Mouse (Mus musculus): ENCODE measurements around the gene Ndufaf3. TPM values are rescaled to one million over a fixed set of nuclear protein-coding genes. Genes with fewer than 3 reads are reported as not detected.

The Ndufaf3 gene
- polyA plus RNA-seq, 1 experiment from 2014 or later: 76.7 TPM

- Histone ChIP-seq H3K9ac (replicated peaks; ENCODE audit: low read length) (no peak overlapping the region), H3K4me2 (ENCODE audit: low read length) (no peak overlapping the region), H3K9me3 (ENCODE audit: control insufficient read depth, low read length) (no peaks in the 10 kb centered on the region), H3K27ac (replicated peaks; ENCODE audit: low read depth, low read length) (no peak overlapping the region), H3K4me1 (ENCODE audit: control insufficient read depth, insufficient read depth, low read length) (no peaks in the 10 kb centered on the region), H3K4me3 (replicated peaks; ENCODE audit: low read depth, low read length) (no peak overlapping the region), H3K36me3 (ENCODE audit: control insufficient read depth, insufficient read depth, low read length) (peaks cover 92% of the 10 kb centered on the region), H3K27me3 (ENCODE audit: control insufficient read depth, insufficient read depth, low read length) (no peaks in the 10 kb centered on the region)
- DNase-seq (no peak), ATAC-seq (ENCODE audit: low FRiP score, low TSS enrichment) (no peak)
- 98% methylated on average over 3 of the region's 3 CpGs for WGBS
These were observed 21.2 kb downstream of the Ndufaf3 start for GRCm38 (mm10) chr9:108545986-108546385.

GRCm38 (mm10) chr9:108540846-108541245, 26.4 kb downstream of the Ndufaf3 start:
- no peaks in the 10 kb centered on the region for H3K9me3 ChIP-seq (ENCODE audit: control insufficient read depth, low read length)
- H3K4me2 ChIP-seq (ENCODE audit: low read length): no peak overlapping the region
- no peak overlapping the region for H3K9ac ChIP-seq (replicated peaks; ENCODE audit: low read length)
- H3K36me3 ChIP-seq (ENCODE audit: control insufficient read depth, insufficient read depth, low read length): peaks cover 88% of the 10 kb centered on the region
- no peaks in the 10 kb centered on the region for H3K27me3 ChIP-seq (ENCODE audit: control insufficient read depth, insufficient read depth, low read length)
- no peaks in the 10 kb centered on the region for H3K4me1 ChIP-seq (ENCODE audit: control insufficient read depth, insufficient read depth, low read length)
- no peak for ATAC-seq (ENCODE audit: low FRiP score, low TSS enrichment)
- no peak overlapping the region for H3K4me3 ChIP-seq (replicated peaks; ENCODE audit: low read depth, low read length)
- no peak overlapping the region for H3K27ac ChIP-seq (replicated peaks; ENCODE audit: low read depth, low read length)
- DNase-seq: no peak

DNA sequence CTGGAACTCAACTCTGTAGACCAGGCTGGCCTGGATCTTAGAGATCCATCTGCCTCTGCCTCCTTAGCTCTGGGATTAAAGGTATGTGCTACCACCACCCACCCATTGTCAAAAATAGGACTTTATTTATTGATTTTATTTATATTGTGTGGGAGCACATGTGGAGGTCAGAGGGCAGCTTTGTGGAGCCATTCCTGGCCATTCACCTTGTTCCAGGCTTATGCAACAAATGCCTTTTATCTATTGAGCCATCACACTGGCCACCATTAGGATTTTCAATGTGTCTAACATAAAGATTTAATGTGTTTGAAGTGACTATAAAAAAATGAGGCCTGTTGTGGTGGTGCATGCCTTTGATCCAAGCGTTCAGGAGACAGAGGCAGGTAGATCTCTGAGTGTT, 35.7 kb downstream of the Ndufaf3 start:
- Histone ChIP-seq H3K27ac (replicated peaks; ENCODE audit: low read depth, low read length) (no peak overlapping the region), H3K9ac (replicated peaks; ENCODE audit: low read length) (no peak overlapping the region), H3K27me3 (ENCODE audit: control insufficient read depth, insufficient read depth, low read length) (no peaks in the 10 kb centered on the region), H3K4me1 (ENCODE audit: control insufficient read depth, insufficient read depth, low read length) (no peaks in the 10 kb centered on the region), H3K9me3 (ENCODE audit: control insufficient read depth, low read length) (no peaks in the 10 kb centered on the region), H3K36me3 (ENCODE audit: control insufficient read depth, insufficient read depth, low read length) (peaks cover 80% of the 10 kb centered on the region), H3K4me3 (replicated peaks; ENCODE audit: low read depth, low read length) (no peak overlapping the region), H3K4me2 (ENCODE audit: low read length) (no peak overlapping the region)
- ATAC-seq (ENCODE audit: low FRiP score, low TSS enrichment) (no peak), DNase-seq (no peak)
- WGBS: 93% methylated on average over 1 of the region's 1 CpGs

- ATAC-seq (ENCODE audit: low FRiP score, low TSS enrichment) (no peak), DNase-seq (no peak)
- Histone ChIP-seq H3K9me3 (ENCODE audit: control insufficient read depth, low read length) (no peaks in the 10 kb centered on the region), H3K9ac (replicated peaks; ENCODE audit: low read length) (no peak overlapping the region), H3K4me1 (ENCODE audit: control insufficient read depth, insufficient read depth, low read length) (no peaks in the 10 kb centered on the region), H3K4me2 (ENCODE audit: low read length) (no peak overlapping the region), H3K27me3 (ENCODE audit: control insufficient read depth, insufficient read depth, low read length) (no peaks in the 10 kb centered on the region), H3K27ac (replicated peaks; ENCODE audit: low read depth, low read length) (no peak overlapping the region), H3K4me3 (replicated peaks; ENCODE audit: low read depth, low read length) (no peak overlapping the region), H3K36me3 (ENCODE audit: control insufficient read depth, insufficient read depth, low read length) (peaks cover 75% of the 10 kb centered on the region)
- 91% methylated on average over 1 of the region's 1 CpGs for WGBS
These were observed 36.3 kb downstream of the Ndufaf3 start for GRCm38 (mm10) chr9:108530954-108531353.

DNA sequence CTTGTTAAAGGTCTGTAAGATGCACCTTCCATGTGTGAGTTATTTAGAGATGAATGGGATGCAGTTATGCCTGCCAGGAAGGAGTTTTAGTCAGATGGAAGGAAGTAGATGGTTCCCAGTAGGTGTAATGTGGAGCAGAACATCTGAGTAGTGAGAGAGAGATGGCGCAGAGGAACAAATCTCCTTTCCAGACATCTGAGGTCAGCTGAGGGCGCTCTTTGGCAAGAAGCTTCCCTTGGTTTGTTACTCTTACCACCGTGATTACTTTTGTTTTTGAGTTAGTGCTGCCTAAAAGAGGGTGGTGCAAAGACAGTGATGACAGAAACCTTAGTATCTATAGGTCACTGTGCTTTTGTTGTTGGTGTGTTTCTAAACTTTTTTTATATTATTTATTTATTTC, 41.8 kb downstream of the Ndufaf3 start:
- H3K4me3 ChIP-seq (replicated peaks; ENCODE audit: low read depth, low read length): no peak overlapping the region
- H3K27ac ChIP-seq (replicated peaks; ENCODE audit: low read depth, low read length): no peak overlapping the region
- peaks cover 27% of the 10 kb centered on the region for H3K36me3 ChIP-seq (ENCODE audit: control insufficient read depth, insufficient read depth, low read length)
- no peak for DNase-seq
- H3K9me3 ChIP-seq (ENCODE audit: control insufficient read depth, low read length): no peaks in the 10 kb centered on the region
- 98% methylated on average over 3 of the region's 3 CpGs for WGBS
- no peak for ATAC-seq (ENCODE audit: low FRiP score, low TSS enrichment)
- no peak overlapping the region for H3K9ac ChIP-seq (replicated peaks; ENCODE audit: low read length)
- H3K27me3 ChIP-seq (ENCODE audit: control insufficient read depth, insufficient read depth, low read length): no peaks in the 10 kb centered on the region
- no peak overlapping the region for H3K4me2 ChIP-seq (ENCODE audit: low read length)
- 0 out of 2 replicates have a peak, but pooled peaks cover 1% of the 10 kb centered on the region for H3K4me1 ChIP-seq (ENCODE audit: control insufficient read depth, insufficient read depth, low read length)

DNA sequence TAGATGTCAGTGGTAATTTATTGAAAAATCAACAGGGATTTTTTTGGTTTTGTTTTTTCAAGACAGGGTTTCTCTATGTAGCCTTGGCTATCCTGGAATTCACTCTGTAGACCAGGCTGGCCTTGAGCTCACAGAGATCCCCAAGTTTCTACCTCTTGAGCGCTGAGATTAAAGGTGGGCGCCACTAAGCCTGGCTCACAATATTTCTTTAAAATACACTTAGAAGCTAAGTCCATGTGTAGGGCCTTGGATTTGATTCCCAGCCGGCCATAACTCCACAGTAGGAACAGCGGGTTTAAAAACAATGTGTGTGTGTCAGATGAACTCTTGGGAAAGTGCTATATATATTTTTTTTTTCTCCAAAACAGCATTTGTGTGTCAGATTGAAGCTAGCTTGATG, 43.9 kb downstream of the Ndufaf3 start:
- H3K27me3 ChIP-seq (ENCODE audit: control insufficient read depth, insufficient read depth, low read length): no peaks in the 10 kb centered on the region
- DNase-seq: no peak
- H3K9ac ChIP-seq (replicated peaks; ENCODE audit: low read length): no peak overlapping the region
- peaks cover 16% of the 10 kb centered on the region for H3K4me1 ChIP-seq (ENCODE audit: control insufficient read depth, insufficient read depth, low read length)
- H3K4me3 ChIP-seq (replicated peaks; ENCODE audit: low read depth, low read length): no peak overlapping the region
- WGBS: 96% methylated on average over 4 of the region's 4 CpGs
- no peaks in the 10 kb centered on the region for H3K9me3 ChIP-seq (ENCODE audit: control insufficient read depth, low read length)
- ATAC-seq (ENCODE audit: low FRiP score, low TSS enrichment): no peak
- peaks cover 14% of the 10 kb centered on the region for H3K36me3 ChIP-seq (ENCODE audit: control insufficient read depth, insufficient read depth, low read length)
- no peak overlapping the region for H3K4me2 ChIP-seq (ENCODE audit: low read length)
- H3K27ac ChIP-seq (replicated peaks; ENCODE audit: low read depth, low read length): no peak overlapping the region

DNA sequence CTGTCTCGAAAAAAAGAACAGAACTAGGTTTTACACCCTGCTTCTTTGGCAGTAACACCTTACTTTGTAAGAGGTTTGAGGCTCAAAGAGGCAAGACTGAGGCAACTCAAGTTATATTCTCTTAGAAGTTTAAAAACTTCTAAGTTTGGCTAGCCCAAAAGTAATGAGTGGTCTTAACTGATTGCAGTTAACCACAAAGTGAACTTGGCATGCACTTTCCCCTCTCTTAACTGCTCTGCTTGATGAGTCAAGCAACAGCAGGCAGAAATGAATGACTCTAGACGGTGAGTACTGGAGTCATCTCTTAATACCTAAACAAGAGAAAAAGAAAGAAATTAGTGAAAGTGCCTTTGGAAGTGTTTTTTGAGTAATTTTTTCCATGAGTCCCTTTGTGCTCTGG, 45.6 kb downstream of the Ndufaf3 start:
- H3K9ac ChIP-seq (replicated peaks; ENCODE audit: low read length): no peak overlapping the region
- no peaks in the 10 kb centered on the region for H3K27me3 ChIP-seq (ENCODE audit: control insufficient read depth, insufficient read depth, low read length)
- DNase-seq: no peak
- no peaks in the 10 kb centered on the region for H3K9me3 ChIP-seq (ENCODE audit: control insufficient read depth, low read length)
- no peak overlapping the region for H3K4me3 ChIP-seq (replicated peaks; ENCODE audit: low read depth, low read length)
- ATAC-seq (ENCODE audit: low FRiP score, low TSS enrichment): no peak
- no peak overlapping the region for H3K4me2 ChIP-seq (ENCODE audit: low read length)
- H3K36me3 ChIP-seq (ENCODE audit: control insufficient read depth, insufficient read depth, low read length): peaks cover 14% of the 10 kb centered on the region
- H3K27ac ChIP-seq (replicated peaks; ENCODE audit: low read depth, low read length): no peak overlapping the region
- 95% methylated on average over 2 of the region's 2 CpGs for WGBS
- H3K4me1 ChIP-seq (ENCODE audit: control insufficient read depth, insufficient read depth, low read length): peaks cover 16% of the 10 kb centered on the region

GRCm38 (mm10) chr9:108517931-108518332, 49.3 kb downstream of the Ndufaf3 start:
- no peaks in the 10 kb centered on the region for H3K27me3 ChIP-seq (ENCODE audit: control insufficient read depth, insufficient read depth, low read length)
- ATAC-seq (ENCODE audit: low FRiP score, low TSS enrichment) (no peak), DNase-seq (peak; percentile 75)
- peak overlapping the region; percentile 86 for H3K4me2 ChIP-seq (ENCODE audit: low read length)
- peak overlapping the region; percentile 84 for H3K4me3 ChIP-seq (replicated peaks; ENCODE audit: low read depth, low read length)
- H3K9me3 ChIP-seq (ENCODE audit: control insufficient read depth, low read length): no peaks in the 10 kb centered on the region
- H3K36me3 ChIP-seq (ENCODE audit: control insufficient read depth, insufficient read depth, low read length): peaks cover 34% of the 10 kb centered on the region
- H3K27ac ChIP-seq (replicated peaks; ENCODE audit: low read depth, low read length): peak overlapping the region; percentile 99
- whole genome bisulfite sequencing: under 1% methylated on average over 13 of the region's 13 CpGs
- H3K4me1 ChIP-seq (ENCODE audit: control insufficient read depth, insufficient read depth, low read length): peaks cover 23% of the 10 kb centered on the region
- H3K9ac ChIP-seq (replicated peaks; ENCODE audit: low read length): peak overlapping the region; percentile 95

DNA sequence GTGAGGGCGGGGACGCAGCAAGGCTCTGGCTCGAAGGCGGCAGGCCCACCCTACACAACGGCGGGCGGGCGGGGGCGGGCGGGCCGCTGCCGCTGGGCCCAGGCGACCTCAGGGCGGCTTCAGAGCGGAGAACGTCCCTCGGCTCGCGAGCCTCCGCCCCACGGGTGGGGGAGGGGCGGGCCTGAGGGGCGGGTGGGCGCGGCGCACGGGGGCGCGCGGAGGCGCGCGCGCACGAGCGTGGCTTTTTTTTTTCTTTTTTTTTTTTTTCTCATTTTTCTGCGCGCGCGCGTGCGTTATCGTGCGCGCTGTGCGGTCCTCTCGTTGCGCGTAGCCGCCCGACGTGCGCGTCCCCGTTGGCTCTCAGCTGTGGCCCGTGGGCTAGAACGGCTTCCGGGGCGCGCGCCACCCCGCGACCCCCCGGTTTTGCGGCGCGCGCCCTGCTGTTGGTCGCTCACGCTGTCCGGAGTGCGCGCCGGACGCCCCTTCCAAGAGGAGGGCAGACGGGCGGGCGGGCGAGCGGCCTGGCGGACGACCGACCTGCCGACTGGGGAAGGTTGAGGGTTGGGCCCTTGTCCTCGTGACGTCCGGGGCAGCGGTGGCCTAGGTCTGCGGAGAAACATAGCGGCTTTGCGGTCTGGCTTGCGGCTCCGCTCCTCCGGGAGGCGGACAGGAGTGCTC, 49.8 kb downstream of the Ndufaf3 start:
- H3K27ac ChIP-seq (replicated peaks; ENCODE audit: low read depth, low read length): peak overlapping the region; percentile 99
- H3K27me3 ChIP-seq (ENCODE audit: control insufficient read depth, insufficient read depth, low read length): no peaks in the 10 kb centered on the region
- H3K4me1 ChIP-seq (ENCODE audit: control insufficient read depth, insufficient read depth, low read length): peaks cover 23% of the 10 kb centered on the region
- H3K4me3 ChIP-seq (replicated peaks; ENCODE audit: low read depth, low read length): peak overlapping the region; percentile 84
- no peaks in the 10 kb centered on the region for H3K9me3 ChIP-seq (ENCODE audit: control insufficient read depth, low read length)
- peaks cover 39% of the 10 kb centered on the region for H3K36me3 ChIP-seq (ENCODE audit: control insufficient read depth, insufficient read depth, low read length)
- H3K9ac ChIP-seq (replicated peaks; ENCODE audit: low read length): peak overlapping the region; percentile 95
- ATAC-seq (ENCODE audit: low FRiP score, low TSS enrichment) (peak; percentile 79), DNase-seq (peak; percentile 95)
- H3K4me2 ChIP-seq (ENCODE audit: low read length): peak overlapping the region; percentile 86
- WGBS: under 1% methylated on average over 74 of the region's 95 CpGs
